Comparison of ENCODE assay signal across 11 mouse cellular contexts in genomic region chr9:46350451-46350981, GRCm38 (mm10). TPM values are rescaled to one million over a fixed set of nuclear protein-coding genes. Genes with fewer than 3 reads are reported as not detected.
DNase-seq lines count a peak whose midpoint lies in the region; ATAC-seq and TF ChIP-seq lines count a peak whose summit lies in the region.
"Had no signal": no experiment of that assay in that cellular context is flagged by ENCODE, and none has a peak within 500 bp of the region (broad histone marks: within the 10 kb centered on the region; RNA-seq: fewer than 3 reads in every experiment).

No protein-coding gene starts in this region.

- H3K4me3 ChIP-seq in layer of hippocampus, adult 2 months, result no peak overlapping the region
- H3K4me3 ChIP-seq in intestine, embryonic 15.5 days (replicated peaks), result no peak overlapping the region
- H3K4me3 ChIP-seq: neural tube, embryonic 12.5 days had no signal

- no peak overlapping the region for H3K9ac ChIP-seq in intestine, embryonic 15.5 days
- H3K9ac ChIP-seq: neural tube, embryonic 12.5 days had no signal

- no peak for DNase-seq in layer of hippocampus, adult 2 months (ENCODE audit: low spot score in 2 of 2)
- DNase-seq in layer of hippocampus, postnatal 25 days (ENCODE audit: extremely low spot score in 1 of 2, low spot score in 1 of 2), result no peak
- DNase-seq in adrenal gland, postnatal 36 days, result peak; percentile 46 to 61
- DNase-seq in fibroblast of lung, adult 2 months (ENCODE audit: low read depth), result peak; percentile 24
- peak; percentile 11 for DNase-seq in lung, postnatal 14 days
- no peak for DNase-seq in urinary bladder, adult 2 months (ENCODE audit: low spot score)

- no peak overlapping the region for H3K4me2 ChIP-seq in intestine, embryonic 15.5 days (replicated peaks)
- H3K4me2 ChIP-seq: liver, embryonic 11.5 days; neural tube, embryonic 12.5 days had no signal

- H3K27ac ChIP-seq in layer of hippocampus, adult 2 months, result peak overlapping the region; percentile 59; the same call in 1 of the 2 replicates
- no peak overlapping the region for H3K27ac ChIP-seq in intestine, embryonic 15.5 days
- H3K27ac ChIP-seq: neural tube, embryonic 12.5 days; stomach, postnatal 0 days had no signal

- no peak for ATAC-seq in intestine, embryonic 15.5 days

- H3K4me1 ChIP-seq in intestine, embryonic 15.5 days (replicated peaks), result peaks cover 8% of the 10 kb centered on the region; the same call in 1 of the 2 replicates

- H3K9me3 ChIP-seq in intestine, embryonic 15.5 days, result no peaks in the 10 kb centered on the region
- H3K9me3 ChIP-seq: neural tube, embryonic 12.5 days had no signal

- H3K36me3 ChIP-seq in intestine, embryonic 15.5 days, result no peaks in the 10 kb centered on the region
- H3K36me3 ChIP-seq: neural tube, embryonic 12.5 days had no signal

- 48% methylated on average over 9 of the region's 9 CpGs for WGBS in intestine, embryonic 15.5 days

- 0 out of 2 replicates have a peak, but pooled peaks have one; percentile 7 for TF ChIP-seq CTCF in layer of hippocampus, adult 2 months (conservative IDR thresholded peaks at IDR 0.05)

- peaks cover 11% of the 10 kb centered on the region for H3K27me3 ChIP-seq in intestine, embryonic 15.5 days (replicated peaks)
- H3K27me3 ChIP-seq: neural tube, embryonic 12.5 days had no signal

RNA-seq across cellular contexts. Expression of gene 4931429L15Rik, which starts 30.7 kb away (rescaled TPM):
- total RNA-seq in layer of hippocampus, adult 2 months (2021), result not detected
- total RNA-seq in layer of hippocampus, postnatal 25 days (2021), result not detected
- total RNA-seq in adrenal gland, postnatal 36 days (2021), result not detected
- polyA plus RNA-seq in urinary bladder, adult 2 months (2012; rRNA removed), result not detected in 2 replicates
- not detected in 2 replicates for polyA plus RNA-seq in intestine, embryonic 15.5 days (2015; fragmentation: Nextera tagmentation; extraction: Ambion mirVana)
- polyA plus RNA-seq: intestine, embryonic 14.5 days; liver, embryonic 11.5 days; neural tube, embryonic 12.5 days; stomach, postnatal 0 days had no signal

Comparison
In these comparisons a context has a peak if more than half of its experiments do, and no peak if none do; other contexts are left out.
1. DNase-seq: peak in adrenal gland, postnatal 36 days (2 of 2), fibroblast of lung, adult 2 months (single experiment) and lung, postnatal 14 days (single experiment); none in layer of hippocampus, adult 2 months (0 of 2), layer of hippocampus, postnatal 25 days (0 of 2) and urinary bladder, adult 2 months (single experiment).